Comparison of ENCODE assay signal across 7 mouse cellular contexts in the genomic region with DNA sequence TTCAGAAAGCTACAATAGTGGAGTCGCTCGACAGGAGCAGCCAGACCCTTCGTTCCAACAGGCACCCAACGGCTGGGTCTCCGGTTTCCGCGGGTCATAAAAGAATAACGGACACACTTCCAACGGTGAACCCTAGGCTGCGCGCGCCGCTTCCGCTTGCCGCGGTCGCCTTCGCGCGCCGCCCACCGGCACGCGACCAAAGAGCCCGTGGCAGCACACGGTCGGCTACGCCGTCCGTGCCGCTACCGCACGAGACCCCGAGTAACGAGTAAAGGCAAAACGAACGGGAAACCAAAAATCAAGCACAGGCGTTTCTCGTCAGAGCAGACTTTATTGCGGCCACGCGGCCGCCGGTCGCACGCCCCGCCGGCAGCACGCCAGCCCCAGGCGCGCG. TPM values are rescaled to one million over a fixed set of nuclear protein-coding genes. Genes with fewer than 3 reads are reported as not detected.
DNase-seq lines count a peak whose midpoint lies in the region; ATAC-seq lines count a peak whose summit lies in the region.

No protein-coding gene starts in this region.

- peak; percentile 85 for DNase-seq in adrenal gland, adult 2 months
- peak; percentile 89 for DNase-seq in embryo, embryonic 10 days (ENCODE audit: low spot score)
- DNase-seq in gastrocnemius, postnatal 14 days, result peak; percentile 84
- DNase-seq in limb, embryonic 11.5 days (ENCODE audit: low spot score), result peak; percentile 84
- peak; percentile 76 for DNase-seq in spleen, adult 12 weeks (ENCODE audit: low spot score)

- H3K9ac ChIP-seq in intestine, embryonic 16.5 days (ENCODE audit: low read depth, low read length), result peak overlapping the region; percentile 83
- peak overlapping the region; percentile 84 for H3K9ac ChIP-seq in limb, embryonic 11.5 days (ENCODE audit: low read length)
- H3K9ac ChIP-seq in midbrain, embryonic 13.5 days (replicated peaks), result peak overlapping the region; percentile 80

- H3K36me3 ChIP-seq in intestine, embryonic 16.5 days (ENCODE audit: control insufficient read depth, insufficient read depth, low read length), result no peaks in the 10 kb centered on the region
- H3K36me3 ChIP-seq in limb, embryonic 11.5 days (ENCODE audit: control insufficient read depth, insufficient read depth, low read length), result no peaks in the 10 kb centered on the region
- H3K36me3 ChIP-seq in midbrain, embryonic 13.5 days, result no peaks in the 10 kb centered on the region

- H3K9me3 ChIP-seq in intestine, embryonic 16.5 days (ENCODE audit: control insufficient read depth, low read length), result no peaks in the 10 kb centered on the region
- no peaks in the 10 kb centered on the region for H3K9me3 ChIP-seq in limb, embryonic 11.5 days (ENCODE audit: control insufficient read depth, low read length)
- no peaks in the 10 kb centered on the region for H3K9me3 ChIP-seq in midbrain, embryonic 13.5 days

- peak; percentile 42 for ATAC-seq in intestine, embryonic 16.5 days
- ATAC-seq in limb, embryonic 11.5 days (ENCODE audit: insufficient number of reproducible peaks, low FRiP score, low TSS enrichment, low read depth), result peak; percentile 13; the same call in 1 of the 2 replicates
- ATAC-seq in midbrain, embryonic 13.5 days, result peak; percentile 24

- intact Hi-C loops in gastrocnemius, postnatal 14 days (cut with DNase I; ENCODE audit: low total_unique reads), result loop anchor here (5.0 kb wide), 1 partner anchor 100 kb away; a partner anchor contains a TSS

- peak overlapping the region; percentile 46 for H3K4me2 ChIP-seq in intestine, embryonic 16.5 days (ENCODE audit: low read depth, low read length)
- peak overlapping the region; percentile 44 for H3K4me2 ChIP-seq in limb, embryonic 11.5 days (ENCODE audit: low read depth, severe bottlenecking)
- peak overlapping the region; percentile 60 for H3K4me2 ChIP-seq in midbrain, embryonic 13.5 days (replicated peaks)

- peak overlapping the region; percentile 99 for H3K4me3 ChIP-seq in intestine, embryonic 16.5 days (ENCODE audit: low read length)
- H3K4me3 ChIP-seq in limb, embryonic 11.5 days (ENCODE audit: low read depth, low read length), result peak overlapping the region; percentile 97
- H3K4me3 ChIP-seq in midbrain, embryonic 13.5 days (replicated peaks), result peak overlapping the region; percentile 100

- H3K27me3 ChIP-seq in intestine, embryonic 16.5 days (replicated peaks; ENCODE audit: control insufficient read depth, insufficient read depth, low read length), result no peaks in the 10 kb centered on the region
- no peaks in the 10 kb centered on the region for H3K27me3 ChIP-seq in limb, embryonic 11.5 days (ENCODE audit: control insufficient read depth, insufficient read depth, low read length)
- no peaks in the 10 kb centered on the region for H3K27me3 ChIP-seq in midbrain, embryonic 13.5 days

- under 1% methylated on average over 51 of the region's 52 CpGs for WGBS in intestine, embryonic 16.5 days
- under 1% methylated on average over 52 of the region's 52 CpGs for WGBS in limb, embryonic 11.5 days
- WGBS in midbrain, embryonic 13.5 days, result under 1% methylated on average over 48 of the region's 52 CpGs

- peaks cover 16% of the 10 kb centered on the region for H3K4me1 ChIP-seq in intestine, embryonic 16.5 days (ENCODE audit: control insufficient read depth, insufficient read depth, low read length)
- H3K4me1 ChIP-seq in limb, embryonic 11.5 days (ENCODE audit: control insufficient read depth, insufficient read depth, low read length), result no peaks in the 10 kb centered on the region; the same call in 1 of the 2 replicates
- H3K4me1 ChIP-seq in midbrain, embryonic 13.5 days (replicated peaks), result peaks cover 41% of the 10 kb centered on the region

- H3K27ac ChIP-seq in intestine, embryonic 16.5 days (ENCODE audit: low read length), result peak overlapping the region; percentile 95
- H3K27ac ChIP-seq in limb, embryonic 11.5 days (replicated peaks; ENCODE audit: low read depth, low read length), result peak overlapping the region; percentile 97
- peak overlapping the region; percentile 98 for H3K27ac ChIP-seq in midbrain, embryonic 13.5 days

RNA-seq across cellular contexts. Expression of a gene that starts 0.6 kb away (rescaled TPM):
- total RNA-seq in adrenal gland, adult 2 months (2021), result 100 to 1,000 TPM in 1 of 2 experiments, 10 to 100 TPM in 1; 56.2 to 102 TPM
- 22.5 and 27.8 TPM in 2 replicates for polyA plus RNA-seq in adrenal gland, adult 2 months (2012; rRNA removed)
- 10 to 100 TPM; 24.2 to 24.8 TPM for total RNA-seq in gastrocnemius, postnatal 14 days (2021)
- 10.0 and 11.4 TPM in 2 replicates for polyA plus RNA-seq in intestine, embryonic 16.5 days (2015; fragmentation: Nextera tagmentation; extraction: Ambion mirVana)
- polyA plus RNA-seq in limb, embryonic 11.5 days (2014; fragmentation: Nextera tagmentation; extraction: Ambion mirVana), result 20.0 and 21.7 TPM in 2 replicates
- polyA plus RNA-seq in midbrain, embryonic 13.5 days (2015; fragmentation: Nextera tagmentation; extraction: Ambion mirVana), result 14.7 and 17.4 TPM in 2 replicates

RNA-seq across cellular contexts. Expression of a gene that starts 43.5 kb away (rescaled TPM):
- 10 to 100 TPM; 14.0 to 17.7 TPM for total RNA-seq in adrenal gland, adult 2 months (2021)
- 93.3 and 111 TPM in 2 replicates for polyA plus RNA-seq in adrenal gland, adult 2 months (2012; rRNA removed)
- total RNA-seq in gastrocnemius, postnatal 14 days (2021), result 1 to 10 TPM; 4.5 to 5.3 TPM
- 4.6 and 5.8 TPM in 2 replicates for polyA plus RNA-seq in intestine, embryonic 16.5 days (2015; fragmentation: Nextera tagmentation; extraction: Ambion mirVana)
- 10.9 and 11.7 TPM in 2 replicates for polyA plus RNA-seq in limb, embryonic 11.5 days (2014; fragmentation: Nextera tagmentation; extraction: Ambion mirVana)
- polyA plus RNA-seq in midbrain, embryonic 13.5 days (2015; fragmentation: Nextera tagmentation; extraction: Ambion mirVana), result 17.9 and 18.8 TPM in 2 replicates

RNA-seq across cellular contexts. Expression of a gene that starts 43.7 kb away (rescaled TPM):
- 10 to 100 TPM in 1 of 2 experiments, 1 to 10 TPM in 1; 8.4 to 12.2 TPM for total RNA-seq in adrenal gland, adult 2 months (2021)
- 16.6 TPM in 2 replicates for polyA plus RNA-seq in adrenal gland, adult 2 months (2012; rRNA removed)
- total RNA-seq in gastrocnemius, postnatal 14 days (2021), result 1 to 10 TPM; 4.5 to 6.0 TPM
- 9.1 and 9.2 TPM in 2 replicates for polyA plus RNA-seq in intestine, embryonic 16.5 days (2015; fragmentation: Nextera tagmentation; extraction: Ambion mirVana)
- 12.6 and 18.2 TPM in 2 replicates for polyA plus RNA-seq in limb, embryonic 11.5 days (2014; fragmentation: Nextera tagmentation; extraction: Ambion mirVana)
- polyA plus RNA-seq in midbrain, embryonic 13.5 days (2015; fragmentation: Nextera tagmentation; extraction: Ambion mirVana), result 11.9 and 12.4 TPM in 2 replicates

Comparison
In these comparisons a context has a peak if more than half of its experiments do, and no peak if none do; other contexts are left out.
1. Peak in every context shown above with its lines: DNase-seq, ATAC-seq, H3K4me3 ChIP-seq and H3K27ac ChIP-seq.